Mouse (Mus musculus) cerebellum, adult 9-10 months (tissue): Measurements from ENCODE around the gene Gm15093.
"Not testable (repeated sequence)": the region's sequence is repeated elsewhere in the genome, so short reads cannot be mapped to it uniquely, and the experiment has no call there.

Source experiments
- DNase-seq: peaks from one replicate; pipeline ENCODE4 v3.0.0; 2022

The Gm15093 gene

GRCm38 (mm10) chrX:149272077-149272476 lies at the start of gene Gm15093:
Gm15093 (plus strand) TSS chrX:149272377.
- DNase-seq: not testable (repeated sequence)
